Mouse (Mus musculus): ENCODE measurements around the gene Cpeb3. TPM values are rescaled to one million over a fixed set of nuclear protein-coding genes. Genes with fewer than 3 reads are reported as not detected.

Cpeb3 gene
- polyA plus RNA-seq, 1 experiment: 3.7 TPM

GRCm38 (mm10) chr19:37177819-37178708 lies 30.3 kb downstream of the Cpeb3 start:
- no peak for TF ChIP-seq CTCF (IDR thresholded peaks at IDR 0.05; ENCODE audit: low read depth, low read length)
- TF ChIP-seq EP300 (IDR thresholded peaks at IDR 0.05; ENCODE audit: insufficient read depth, low read depth, low read length): no peak
- no peak for TF ChIP-seq POLR2A (IDR thresholded peaks at IDR 0.05; ENCODE audit: insufficient read depth, low read length)
- Histone ChIP-seq H3K9ac (ENCODE audit: low read depth, poor library complexity, severe bottlenecking) (no peak overlapping the region), H3K27ac (ENCODE audit: insufficient read depth, low read length) (no peak overlapping the region), H3K36me3 (ENCODE audit: control insufficient read depth, insufficient read depth, low read length, poor library complexity, severe bottlenecking) (no peaks in the 10 kb centered on the region), H3K27me3 (ENCODE audit: control insufficient read depth, insufficient read depth, low read length, poor library complexity, severe bottlenecking) (peaks cover 5% of the 10 kb centered on the region), H3K9me3 (replicated peaks; ENCODE audit: control insufficient read depth, insufficient read depth, low read length, poor library complexity, severe bottlenecking) (no peaks in the 10 kb centered on the region), H3K4me3 (ENCODE audit: low read depth, low read length) (no peak overlapping the region), H3K4me1 (ENCODE audit: control insufficient read depth, insufficient read depth, low read length) (no peaks in the 10 kb centered on the region)

GRCm38 (mm10) chr19:37176879-37177462 lies 31.4 kb downstream of the Cpeb3 start:
- Histone ChIP-seq H3K9me3 (replicated peaks; ENCODE audit: control insufficient read depth, insufficient read depth, low read length, poor library complexity, severe bottlenecking) (no peaks in the 10 kb centered on the region), H3K4me1 (ENCODE audit: control insufficient read depth, insufficient read depth, low read length) (no peaks in the 10 kb centered on the region), H3K36me3 (ENCODE audit: control insufficient read depth, insufficient read depth, low read length, poor library complexity, severe bottlenecking) (no peaks in the 10 kb centered on the region), H3K4me3 (ENCODE audit: low read depth, low read length) (no peak overlapping the region), H3K9ac (ENCODE audit: low read depth, poor library complexity, severe bottlenecking) (no peak overlapping the region), H3K27me3 (ENCODE audit: control insufficient read depth, insufficient read depth, low read length, poor library complexity, severe bottlenecking) (peaks cover 5% of the 10 kb centered on the region), H3K27ac (ENCODE audit: insufficient read depth, low read length) (no peak overlapping the region)
- no peak for TF ChIP-seq EP300 (IDR thresholded peaks at IDR 0.05; ENCODE audit: insufficient read depth, low read depth, low read length)
- no peak for TF ChIP-seq POLR2A (IDR thresholded peaks at IDR 0.05; ENCODE audit: insufficient read depth, low read length)
- TF ChIP-seq CTCF (IDR thresholded peaks at IDR 0.05; ENCODE audit: low read depth, low read length): no peak

GRCm38 (mm10) chr19:37175919-37176318 lies 32.5 kb downstream of the Cpeb3 start:
- no peak for TF ChIP-seq POLR2A (IDR thresholded peaks at IDR 0.05; ENCODE audit: insufficient read depth, low read length)
- no peak for TF ChIP-seq CTCF (IDR thresholded peaks at IDR 0.05; ENCODE audit: low read depth, low read length)
- no peak for TF ChIP-seq EP300 (IDR thresholded peaks at IDR 0.05; ENCODE audit: insufficient read depth, low read depth, low read length)
- Histone ChIP-seq H3K4me1 (ENCODE audit: control insufficient read depth, insufficient read depth, low read length) (no peaks in the 10 kb centered on the region), H3K9ac (ENCODE audit: low read depth, poor library complexity, severe bottlenecking) (no peak overlapping the region), H3K36me3 (ENCODE audit: control insufficient read depth, insufficient read depth, low read length, poor library complexity, severe bottlenecking) (no peaks in the 10 kb centered on the region), H3K9me3 (replicated peaks; ENCODE audit: control insufficient read depth, insufficient read depth, low read length, poor library complexity, severe bottlenecking) (no peaks in the 10 kb centered on the region), H3K4me3 (ENCODE audit: low read depth, low read length) (no peak overlapping the region), H3K27ac (ENCODE audit: insufficient read depth, low read length) (no peak overlapping the region), H3K27me3 (ENCODE audit: control insufficient read depth, insufficient read depth, low read length, poor library complexity, severe bottlenecking) (peaks cover 5% of the 10 kb centered on the region)

GRCm38 (mm10) chr19:37175436-37175805 lies 33.0 kb downstream of the Cpeb3 start:
- Histone ChIP-seq H3K9ac (ENCODE audit: low read depth, poor library complexity, severe bottlenecking) (peak overlapping the region; percentile 72; the same call in 1 of the 2 replicates), H3K27ac (ENCODE audit: insufficient read depth, low read length) (no peak overlapping the region), H3K4me3 (ENCODE audit: low read depth, low read length) (peak overlapping the region; percentile 87), H3K9me3 (replicated peaks; ENCODE audit: control insufficient read depth, insufficient read depth, low read length, poor library complexity, severe bottlenecking) (no peaks in the 10 kb centered on the region), H3K36me3 (ENCODE audit: control insufficient read depth, insufficient read depth, low read length, poor library complexity, severe bottlenecking) (no peaks in the 10 kb centered on the region), H3K4me1 (ENCODE audit: control insufficient read depth, insufficient read depth, low read length) (no peaks in the 10 kb centered on the region), H3K27me3 (ENCODE audit: control insufficient read depth, insufficient read depth, low read length, poor library complexity, severe bottlenecking) (peaks cover 5% of the 10 kb centered on the region)
- TF ChIP-seq POLR2A (IDR thresholded peaks at IDR 0.05; ENCODE audit: insufficient read depth, low read length) (no peak), CTCF (IDR thresholded peaks at IDR 0.05; ENCODE audit: low read depth, low read length) (no peak), EP300 (IDR thresholded peaks at IDR 0.05; ENCODE audit: insufficient read depth, low read depth, low read length) (no peak)

- Histone ChIP-seq H3K9ac (ENCODE audit: low read depth, poor library complexity, severe bottlenecking) (peak overlapping the region; percentile 72), H3K4me1 (ENCODE audit: control insufficient read depth, insufficient read depth, low read length) (no peaks in the 10 kb centered on the region), H3K27me3 (ENCODE audit: control insufficient read depth, insufficient read depth, low read length, poor library complexity, severe bottlenecking) (peaks cover 5% of the 10 kb centered on the region), H3K36me3 (ENCODE audit: control insufficient read depth, insufficient read depth, low read length, poor library complexity, severe bottlenecking) (no peaks in the 10 kb centered on the region), H3K27ac (ENCODE audit: insufficient read depth, low read length) (no peak overlapping the region), H3K9me3 (replicated peaks; ENCODE audit: control insufficient read depth, insufficient read depth, low read length, poor library complexity, severe bottlenecking) (no peaks in the 10 kb centered on the region), H3K4me3 (ENCODE audit: low read depth, low read length) (peak overlapping the region; percentile 87)
- TF ChIP-seq POLR2A (IDR thresholded peaks at IDR 0.05; ENCODE audit: insufficient read depth, low read length) (no peak), EP300 (IDR thresholded peaks at IDR 0.05; ENCODE audit: insufficient read depth, low read depth, low read length) (no peak), CTCF (IDR thresholded peaks at IDR 0.05; ENCODE audit: low read depth, low read length) (no peak)
Observed at GRCm38 (mm10) chr19:37174716-37175435, 33.5 kb downstream of the Cpeb3 start.
